Mouse (Mus musculus): ENCODE results near the gene Tmbim1.

DNA sequence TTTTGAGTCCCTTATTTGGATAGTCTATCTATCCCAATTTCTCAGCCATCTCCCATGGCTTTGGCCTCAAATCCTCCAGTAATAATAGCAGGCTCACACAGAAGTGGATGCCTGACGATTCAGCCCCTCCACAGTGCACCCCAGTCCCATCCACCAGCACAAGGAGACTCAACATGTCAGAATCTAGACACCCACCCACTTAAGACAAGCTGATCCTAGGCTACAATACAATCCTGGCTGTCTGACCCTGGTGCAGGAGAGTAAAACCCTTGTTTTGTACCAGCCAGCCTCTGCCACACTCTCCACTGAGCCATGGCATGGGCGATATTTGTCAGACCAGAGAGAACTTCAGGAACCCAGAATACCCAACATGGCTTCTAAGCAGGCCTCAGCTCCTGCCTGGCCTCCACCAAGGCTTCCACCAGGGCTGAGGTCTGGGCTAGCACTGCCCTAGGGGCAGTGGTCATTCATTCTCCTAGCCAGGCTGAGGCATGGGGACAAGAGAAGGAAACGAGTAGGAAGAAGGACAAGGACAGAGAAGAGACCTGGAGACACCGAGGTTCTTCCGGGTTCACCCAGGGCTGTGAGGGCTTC is 7.2 kb downstream of the Tmbim1 start:
- no peak for TF ChIP-seq POLR2A (IDR thresholded peaks at IDR 0.05; ENCODE audit: low read depth, low read length)
- TF ChIP-seq CTCF (IDR thresholded peaks at IDR 0.05; ENCODE audit: extremely low read depth, insufficient read length, insufficient replicate concordance, low read depth, low read length), result no peak
